Mouse (Mus musculus) testis, adult 2 months (tissue): ENCODE results near the gene Gm20696. TPM values are rescaled to one million over a fixed set of nuclear protein-coding genes. Genes with fewer than 3 reads are reported as not detected.

Experiments used
- H3K27ac ChIP-seq: fragments of 200-500 bp; 2 replicates; pipeline ENCODE4 v1.5.1; 2012; ENCODE audit warnings: low read depth, low read length; ENCODE audit not compliant: control insufficient read depth, insufficient read depth
- H3K27me3 ChIP-seq: fragments of 200-500 bp; 2 replicates; pipeline ENCODE4 v1.6.1; 2012; ENCODE audit warnings: mild to moderate bottlenecking, low read length, moderate library complexity; ENCODE audit not compliant: control insufficient read depth, insufficient read depth
- H3K36me3 ChIP-seq: fragments of 200-500 bp; 2 replicates; pipeline ENCODE4 v1.6.1; 2012; ENCODE audit warnings: mild to moderate bottlenecking, low read length; ENCODE audit not compliant: control insufficient read depth, insufficient read depth
- H3K4me1 ChIP-seq: fragments of 200-500 bp; 2 replicates; pipeline ENCODE4 v1.6.1; 2012; ENCODE audit warnings: low read length; ENCODE audit not compliant: control insufficient read depth, insufficient read depth
- H3K4me3 ChIP-seq: fragments of 200-500 bp; 2 replicates; pipeline ENCODE4 v1.5.1; 2012; ENCODE audit warnings: low read depth, mild to moderate bottlenecking, low read length, moderate library complexity, mixed read lengths; ENCODE audit not compliant: control insufficient read depth
- CTCF ChIP-seq: fragments of 200-500 bp; IDR thresholded peaks from 2 replicates; pipeline ENCODE4 v1.5.1; 2012; ENCODE audit warnings: low read depth, mild to moderate bottlenecking, inconsistent platforms, low read length, moderate library complexity; ENCODE audit not compliant: control insufficient read depth, insufficient read depth, insufficient replicate concordance
- POLR2A ChIP-seq: fragments of 200-500 bp; IDR thresholded peaks from 2 replicates; pipeline ENCODE4 v1.6.1; 2012; ENCODE audit warnings: low read depth, mild to moderate bottlenecking, inconsistent platforms, low read length, moderate library complexity; ENCODE audit not compliant: control insufficient read depth
- polyA plus RNA-seq: library from polyadenylated mRNA; depleted of rRNA; stranded (reverse); fragments of >200 nt; gene quantifications from 2 replicates; pipeline ENCODE4 v1.2.3, GENCODE M21; 2012

Gene Gm20696
- polyA plus RNA-seq, 1 experiment: 0.02 TPM

DNA sequence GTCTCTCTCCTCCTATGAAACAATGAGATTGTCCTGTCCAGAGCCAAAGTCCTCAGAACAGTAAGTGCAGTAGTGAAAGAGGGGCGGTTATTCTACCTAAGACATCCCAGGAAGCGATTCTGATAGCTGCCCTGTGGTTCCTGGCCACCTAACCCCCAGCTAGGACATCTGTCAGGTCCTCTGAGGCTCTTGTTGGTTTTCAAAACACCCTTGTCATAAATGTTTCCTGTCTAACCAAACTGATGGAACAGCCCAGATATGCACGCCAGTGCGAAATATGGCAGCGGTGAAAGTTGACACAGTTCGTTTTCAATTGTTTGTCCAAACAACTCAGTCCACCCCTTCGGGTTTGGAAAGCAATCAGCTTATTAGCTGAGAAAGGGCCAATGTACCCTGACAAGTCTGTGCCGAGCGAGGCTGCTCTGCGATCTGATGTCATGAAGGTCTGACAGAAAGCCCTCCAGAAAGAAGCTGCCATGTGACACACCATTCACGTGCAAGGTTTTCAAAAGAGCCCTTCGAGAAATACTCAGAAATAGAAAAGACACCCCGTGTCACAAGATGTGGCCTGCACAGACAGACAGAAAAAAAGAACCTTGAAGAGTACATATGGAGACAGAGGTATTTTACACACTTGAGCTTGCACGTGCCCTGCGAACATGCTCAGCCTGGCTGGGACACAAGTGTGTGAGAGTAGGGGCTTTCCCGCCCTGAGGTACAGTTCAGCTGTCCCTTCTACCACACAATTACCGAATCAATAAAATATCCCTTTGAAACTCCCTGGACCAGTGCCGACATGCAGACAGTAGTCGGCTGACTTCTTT lies 291.9 kb downstream of the Gm20696 start:
- Histone ChIP-seq H3K36me3 (no peaks in the 10 kb centered on the region), H3K4me3 (no peak overlapping the region), H3K4me1 (no peaks in the 10 kb centered on the region), H3K27ac (no peak overlapping the region), H3K27me3 (no peaks in the 10 kb centered on the region)
- TF ChIP-seq POLR2A: no peak
- no peak for TF ChIP-seq CTCF

DNA sequence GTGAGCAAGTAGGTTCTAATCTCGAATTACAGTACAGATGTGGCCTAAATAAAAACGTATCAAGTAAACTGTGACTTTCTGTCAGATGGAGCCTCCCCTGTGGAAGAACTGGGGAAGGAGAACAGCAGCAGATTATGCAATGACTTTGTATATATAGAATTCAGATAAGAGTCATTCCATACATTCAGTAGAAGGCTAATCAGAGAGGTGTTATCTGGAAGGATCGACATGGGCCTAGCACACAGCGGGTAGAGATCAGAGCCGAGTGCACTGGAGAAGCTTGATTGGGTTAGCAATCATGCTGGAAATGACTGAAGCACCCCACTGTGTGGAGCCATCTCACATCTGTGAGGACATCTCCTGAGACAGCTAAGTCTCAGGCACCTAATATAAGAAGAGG lies 294.2 kb downstream of the Gm20696 start:
- Histone ChIP-seq H3K36me3 (no peaks in the 10 kb centered on the region), H3K4me3 (no peak overlapping the region), H3K27ac (no peak overlapping the region), H3K4me1 (no peaks in the 10 kb centered on the region), H3K27me3 (no peaks in the 10 kb centered on the region)
- TF ChIP-seq POLR2A (no peak), CTCF (no peak)

DNA sequence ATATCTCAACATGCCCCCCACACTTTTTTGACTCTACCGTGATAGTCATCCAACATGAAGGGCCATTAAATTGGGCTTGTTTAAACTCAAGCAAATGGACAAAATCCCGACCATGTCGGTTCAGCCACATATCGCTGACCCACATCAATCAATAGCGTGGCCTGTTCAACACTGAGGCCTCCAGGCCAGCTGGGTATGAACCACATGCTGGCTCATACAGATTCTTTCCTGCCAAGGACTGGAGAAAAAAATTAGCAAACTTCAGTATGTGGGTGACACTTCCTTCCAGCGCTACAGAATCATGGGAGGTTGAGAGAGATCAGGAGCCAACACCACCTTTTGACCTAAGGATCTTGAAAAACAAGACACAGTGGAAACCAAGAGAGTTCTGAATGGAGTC lies 294.6 kb downstream of the Gm20696 start:
- no peak for TF ChIP-seq CTCF
- no peak for TF ChIP-seq POLR2A
- Histone ChIP-seq H3K4me1 (no peaks in the 10 kb centered on the region), H3K4me3 (no peak overlapping the region), H3K27ac (no peak overlapping the region), H3K27me3 (no peaks in the 10 kb centered on the region), H3K36me3 (no peaks in the 10 kb centered on the region)

DNA sequence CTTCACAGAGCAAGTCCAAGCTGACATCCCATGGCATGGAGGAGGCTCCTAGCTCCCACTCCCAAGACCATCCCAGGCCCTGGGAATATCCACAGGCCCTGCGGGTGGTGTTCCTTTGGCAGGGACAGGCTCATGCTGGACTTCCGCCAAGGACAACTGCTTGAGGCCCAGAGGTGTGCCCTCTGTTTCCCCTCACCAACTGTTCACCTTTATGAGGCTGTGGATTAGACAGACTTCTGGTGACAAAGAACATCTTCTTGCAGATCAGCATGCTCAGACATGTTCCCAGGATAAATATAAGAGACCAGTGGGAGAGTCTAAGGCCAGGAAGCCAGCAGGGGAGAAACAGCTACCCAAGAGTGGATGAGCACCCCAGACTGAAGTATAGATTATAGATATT lies 296.7 kb downstream of the Gm20696 start:
- TF ChIP-seq POLR2A: no peak
- no peak for TF ChIP-seq CTCF
- H3K27ac ChIP-seq: no peak overlapping the region
- H3K4me1 ChIP-seq: no peaks in the 10 kb centered on the region
- no peaks in the 10 kb centered on the region for H3K27me3 ChIP-seq
- H3K4me3 ChIP-seq: no peak overlapping the region
- H3K36me3 ChIP-seq: no peaks in the 10 kb centered on the region

DNA sequence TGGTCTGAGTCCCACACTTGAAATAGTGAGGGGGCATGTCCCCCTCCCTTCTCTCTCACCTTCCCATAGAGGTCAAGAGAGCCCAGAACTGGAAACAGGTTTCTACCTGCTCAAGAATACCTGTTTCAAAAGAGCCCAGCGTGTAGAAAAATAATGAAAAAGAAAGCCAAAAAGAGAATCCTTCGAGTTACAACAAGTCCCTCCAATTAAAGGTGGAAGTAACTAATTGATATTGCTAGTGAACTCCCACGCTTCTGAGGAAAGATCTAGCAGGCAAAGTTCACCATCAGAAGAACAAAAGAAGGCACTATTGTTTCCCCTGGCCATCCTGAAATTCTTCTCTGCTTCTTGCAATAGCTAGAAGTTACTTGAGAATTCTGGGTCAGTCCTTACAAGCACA lies 297.4 kb downstream of the Gm20696 start:
- TF ChIP-seq POLR2A (no peak), CTCF (no peak)
- H3K27ac ChIP-seq: no peak overlapping the region
- H3K36me3 ChIP-seq: no peaks in the 10 kb centered on the region
- no peaks in the 10 kb centered on the region for H3K27me3 ChIP-seq
- H3K4me3 ChIP-seq: no peak overlapping the region
- H3K4me1 ChIP-seq: no peaks in the 10 kb centered on the region

DNA sequence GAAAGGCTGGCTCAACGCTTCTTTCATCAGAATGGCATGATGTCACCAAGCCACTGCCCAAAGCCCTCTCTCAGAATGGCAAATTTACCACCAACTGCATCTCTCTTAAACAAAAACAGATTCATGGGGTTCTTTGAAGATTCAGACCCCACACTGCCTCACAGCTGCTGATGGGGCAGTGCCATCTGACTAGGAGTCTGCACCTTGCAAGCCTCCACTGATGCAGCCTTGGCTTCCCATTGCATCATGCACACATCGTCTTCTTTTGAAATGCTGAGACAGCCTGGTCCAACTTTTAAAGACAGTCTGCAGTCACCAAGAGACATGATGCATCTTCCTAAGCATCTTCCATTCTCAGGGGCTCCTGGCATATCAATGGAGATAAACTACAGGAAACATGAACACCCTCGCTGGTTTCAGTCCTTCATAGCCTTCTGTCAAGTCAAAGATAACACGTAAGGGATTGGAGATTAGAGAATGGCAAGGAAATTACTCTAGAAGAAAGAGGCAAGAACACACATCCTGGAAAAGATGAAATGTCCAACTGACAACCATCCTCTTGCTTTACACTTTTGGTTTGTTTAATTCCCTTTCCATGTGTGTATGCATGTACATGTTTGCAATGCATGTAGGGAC lies 298.4 kb downstream of the Gm20696 start:
- Histone ChIP-seq H3K27ac (no peak overlapping the region), H3K4me1 (no peaks in the 10 kb centered on the region), H3K27me3 (no peaks in the 10 kb centered on the region), H3K36me3 (no peaks in the 10 kb centered on the region), H3K4me3 (no peak overlapping the region)
- TF ChIP-seq CTCF (no peak), POLR2A (no peak)

DNA sequence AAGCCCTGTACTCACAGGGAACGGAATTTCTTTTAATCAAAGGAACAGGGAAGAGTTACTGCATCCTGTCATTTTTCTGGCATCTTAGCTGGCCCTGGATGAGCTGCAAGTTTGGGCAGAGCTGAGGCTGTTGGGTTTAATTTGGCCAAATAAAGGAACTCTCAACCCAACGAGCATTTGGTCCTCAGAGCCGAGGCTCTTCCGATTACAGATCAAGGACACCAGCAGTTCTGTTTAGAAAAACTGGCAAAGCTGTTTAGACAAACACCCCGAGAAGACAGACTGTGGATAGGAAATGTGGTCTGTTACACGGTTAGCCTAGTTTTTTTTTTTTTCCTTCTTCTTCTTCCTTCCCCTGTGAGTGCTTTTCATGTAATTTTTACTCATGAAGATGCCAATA lies 302.1 kb downstream of the Gm20696 start:
- no peak overlapping the region for H3K27ac ChIP-seq
- no peak overlapping the region for H3K4me3 ChIP-seq
- H3K4me1 ChIP-seq: no peaks in the 10 kb centered on the region
- H3K36me3 ChIP-seq: no peaks in the 10 kb centered on the region
- H3K27me3 ChIP-seq: no peaks in the 10 kb centered on the region
- no peak for TF ChIP-seq POLR2A
- TF ChIP-seq CTCF: no peak
